Mouse (Mus musculus): ENCODE measurements around the gene Mettl7a3.
A peak's percentile ranks its signal among the peaks of the same experiment; 100 is the strongest.
"Not testable (repeated sequence)": the region's sequence is repeated elsewhere in the genome, so short reads cannot be mapped to it uniquely, and the experiment has no call there.

Gene Mettl7a3

GRCm38 (mm10) chr15:100329336-100329735 is 5.4 kb upstream of the Mettl7a3 start:
- DNase-seq (ENCODE audit: low read depth, low spot score), result not testable (repeated sequence)

- DNase-seq (ENCODE audit: low read depth, low spot score), result no peak
Measured at GRCm38 (mm10) chr15:100330739-100331138, 4.0 kb upstream of the Mettl7a3 start.

GRCm38 (mm10) chr15:100332077-100332961 is 2.4 kb upstream of the Mettl7a3 start:
- DNase-seq (ENCODE audit: low read depth, low spot score), result not testable (repeated sequence)

- DNase-seq (ENCODE audit: low read depth, low spot score), result not testable (repeated sequence)
Measured at GRCm38 (mm10) chr15:100337328-100337727, 2.6 kb downstream of the Mettl7a3 start.

GRCm38 (mm10) chr15:100337847-100338246 is 3.1 kb downstream of the Mettl7a3 start:
- DNase-seq (ENCODE audit: low read depth, low spot score), result peak; percentile 64

GRCm38 (mm10) chr15:100341314-100341980 is 6.7 kb downstream of the Mettl7a3 start:
- DNase-seq (ENCODE audit: low read depth, low spot score), result not testable (repeated sequence)

- DNase-seq (ENCODE audit: low read depth, low spot score), result no peak
Measured at GRCm38 (mm10) chr15:100345484-100345883, 10.8 kb downstream of the Mettl7a3 start.

- DNase-seq (ENCODE audit: low read depth, low spot score), result no peak
Measured at GRCm38 (mm10) chr15:100346761-100347160, 12.0 kb downstream of the Mettl7a3 start.

GRCm38 (mm10) chr15:100349496-100349895 is 14.8 kb downstream of the Mettl7a3 start:
- DNase-seq (ENCODE audit: low read depth, low spot score), result no peak

GRCm38 (mm10) chr15:100351501-100352060 is 16.9 kb downstream of the Mettl7a3 start:
- no peak for DNase-seq (ENCODE audit: low read depth, low spot score)

GRCm38 (mm10) chr15:100352711-100353250 is 18.1 kb downstream of the Mettl7a3 start, which contains the start of the genes Methig1 and Mettl7a2:
TSS of gene Methig1 (plus strand) at chr15:100353149.
TSS of gene Mettl7a2 (plus strand) at chr15:100353200.
- no peak for DNase-seq (ENCODE audit: low read depth, low spot score)

- DNase-seq (ENCODE audit: low read depth, low spot score), result not testable (repeated sequence)
Measured at GRCm38 (mm10) chr15:100353399-100353798, 18.7 kb downstream of the Mettl7a3 start.

GRCm38 (mm10) chr15:100355876-100356275 is 21.1 kb downstream of the Mettl7a3 start:
- DNase-seq (ENCODE audit: low read depth, low spot score), result no peak

GRCm38 (mm10) chr15:100364242-100364641 is 29.5 kb downstream of the Mettl7a3 start, which contains the start of gene Higd1c:
TSS of gene Higd1c (plus strand) at chr15:100364542.
- no peak for DNase-seq (ENCODE audit: low read depth, low spot score)

GRCm38 (mm10) chr15:100365967-100366366 is 31.2 kb downstream of the Mettl7a3 start:
- DNase-seq (ENCODE audit: low read depth, low spot score), result not testable (repeated sequence)

GRCm38 (mm10) chr15:100367119-100367518 is 32.4 kb downstream of the Mettl7a3 start:
- DNase-seq (ENCODE audit: low read depth, low spot score), result no peak

GRCm38 (mm10) chr15:100375066-100375465 is 40.3 kb downstream of the Mettl7a3 start:
- DNase-seq (ENCODE audit: low read depth, low spot score), result peak; percentile 46

- not testable (repeated sequence) for DNase-seq (ENCODE audit: low read depth, low spot score)
Measured at GRCm38 (mm10) chr15:100377847-100378505, 43.2 kb downstream of the Mettl7a3 start.

- no peak for DNase-seq (ENCODE audit: low read depth, low spot score)
Measured at GRCm38 (mm10) chr15:100379658-100380057, 44.9 kb downstream of the Mettl7a3 start.

- no peak for DNase-seq (ENCODE audit: low read depth, low spot score)
Measured at GRCm38 (mm10) chr15:100380104-100380503, 45.4 kb downstream of the Mettl7a3 start.

- DNase-seq (ENCODE audit: low read depth, low spot score), result no peak
Measured at GRCm38 (mm10) chr15:100385705-100386104, 51.0 kb downstream of the Mettl7a3 start.

Data from CD4-positive helper T cell, adult 2 months (primary cell).